ENCODE assay signal across 14 mouse cellular contexts in the genomic region with DNA sequence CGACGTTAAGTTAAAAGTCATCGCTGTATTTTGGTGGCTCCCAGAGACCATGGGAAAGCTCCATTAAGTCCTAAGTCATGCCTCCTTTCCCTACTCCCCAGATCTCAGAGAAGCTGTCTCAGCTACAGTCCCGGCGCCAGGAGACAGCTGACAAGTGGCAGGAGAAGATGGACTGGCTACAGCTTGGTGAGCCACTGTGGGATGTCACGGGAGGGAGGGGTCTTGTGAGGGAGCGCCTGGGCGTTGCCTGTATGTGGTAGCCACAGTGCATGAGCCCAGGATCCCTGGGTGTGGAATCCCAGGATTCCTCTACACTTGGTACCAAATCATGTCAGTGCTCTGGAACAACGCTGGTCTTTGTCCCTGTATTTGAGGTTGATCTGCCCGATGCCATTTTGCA. TPM values are rescaled to one million over a fixed set of nuclear protein-coding genes. Genes with fewer than 3 reads are reported as not detected.
DNase-seq lines count a peak whose midpoint lies in the region.
"Had no signal": no experiment of that assay in that cellular context is flagged by ENCODE, and none has a peak within 500 bp of the region (broad histone marks: within the 10 kb centered on the region; RNA-seq: fewer than 3 reads in every experiment).

No protein-coding gene starts in this region.

- peak; percentile 86 for DNase-seq in heart, adult 11 months
- DNase-seq in heart, postnatal 4 days, result no peak
- DNase-seq in ZHBTc4 (ENCODE audit: low read depth, low spot score), result peak; percentile 44
- no peak for DNase-seq in kidney, adult 8-10 months
- DNase-seq: adrenal gland, adult 2 months; adrenal gland, adult 8-10 months; adrenal gland, postnatal 10 days; adrenal gland, postnatal 14 days; adrenal gland, postnatal 25 days; adrenal gland, postnatal 36 days; B cell, adult 2 months; cerebellum, adult 11 months; cerebellum, adult 11-12 months had no signal

RNA-seq across cellular contexts. Expression of a gene that starts 7.8 kb away (rescaled TPM):
- total RNA-seq in heart, postnatal 4 days (2021), result 1 to 10 TPM; 7.5 to 8.3 TPM

RNA-seq across cellular contexts. Expression of a gene that starts 37.5 kb away (rescaled TPM):
- under 1 TPM; 0.25 to 0.33 TPM for total RNA-seq in heart, postnatal 4 days (2021)

RNA-seq across cellular contexts. Expression of a gene that starts 45.2 kb away (rescaled TPM):
- total RNA-seq in heart, postnatal 4 days (2021), result 10 to 100 TPM; 46.1 to 48.4 TPM

RNA-seq across cellular contexts. Expression of a gene that starts 50.0 kb away (rescaled TPM):
- total RNA-seq in heart, postnatal 4 days (2021), result under 1 TPM; 0.12 to 0.68 TPM
- total RNA-seq: adrenal gland, adult 18-20 months; adrenal gland, postnatal 14 days; adrenal gland, postnatal 25 days had no signal

Comparison
In these comparisons a context has a peak if more than half of its experiments do, and no peak if none do; other contexts are left out.
1. DNase-seq: peak in heart, adult 11 months (single experiment) and ZHBTc4 (single experiment); none in heart, postnatal 4 days (single experiment) and kidney, adult 8-10 months (0 of 2).